Mouse (Mus musculus): ENCODE data around the gene Scamp2. TPM values are rescaled to one million over a fixed set of nuclear protein-coding genes. Genes with fewer than 3 reads are reported as not detected.

The Scamp2 gene
- polyA plus RNA-seq, 1 experiment = 465 TPM

DNA sequence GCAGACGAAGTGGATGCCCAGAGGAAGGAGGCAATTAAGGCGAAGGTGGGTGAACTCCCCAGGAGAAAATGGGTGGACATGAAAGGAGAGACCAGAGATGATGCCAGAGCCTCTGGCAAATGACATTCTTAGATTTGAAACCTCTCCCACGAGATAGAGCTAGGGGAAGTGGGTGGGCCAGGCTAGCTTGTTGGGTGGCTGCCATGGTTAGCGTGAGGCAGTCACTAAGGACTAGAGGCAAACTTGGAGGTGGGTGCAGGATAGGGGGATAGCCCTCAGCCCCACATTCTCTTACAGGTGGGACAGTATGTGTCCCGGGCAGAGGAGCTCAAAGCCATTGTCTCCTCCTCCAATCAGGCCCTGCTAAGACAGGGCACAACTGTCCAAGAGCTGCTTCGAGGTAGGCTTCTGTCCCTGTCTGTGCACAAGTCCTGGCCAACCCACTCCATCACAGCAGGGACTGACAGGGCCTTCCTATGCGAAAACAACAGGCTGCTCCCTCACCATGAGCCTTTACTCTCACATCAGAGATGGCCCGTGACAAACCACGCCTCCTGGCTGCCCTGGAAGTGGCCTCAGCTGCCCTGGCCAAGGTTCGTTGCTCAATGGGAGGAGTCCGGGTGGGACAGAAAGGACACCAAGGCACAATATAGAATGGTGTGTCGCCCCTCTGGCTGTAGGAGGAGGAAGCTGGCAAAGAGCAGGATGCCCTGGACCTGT, 32.9 kb downstream of the Scamp2 start:
- peaks cover 5% of the 10 kb centered on the region for H3K4me1 ChIP-seq (ENCODE audit: control insufficient read depth, insufficient read depth, low read length)
- no peak for TF ChIP-seq CTCF (IDR thresholded peaks at IDR 0.05; ENCODE audit: control insufficient read depth, insufficient read depth, insufficient replicate concordance, low read depth, low read length)
- 0 out of 2 replicates have a peak, but pooled peaks have one; percentile 29 for TF ChIP-seq POLR2A (IDR thresholded peaks at IDR 0.05; ENCODE audit: control insufficient read depth, low read depth, low read length)
- H3K27ac ChIP-seq (ENCODE audit: control insufficient read depth, insufficient read depth, low read depth, low read length) = no peak overlapping the region

GRCm38 (mm10) chr9:57594174-57594509, 33.4 kb downstream of the Scamp2 start:
- Histone ChIP-seq H3K4me3 (ENCODE audit: control insufficient read depth, low read depth, low read length) (no peak overlapping the region), H3K27ac (ENCODE audit: control insufficient read depth, insufficient read depth, low read depth, low read length) (no peak overlapping the region), H3K27me3 (ENCODE audit: control insufficient read depth, insufficient read depth, low read length) (no peaks in the 10 kb centered on the region), H3K36me3 (ENCODE audit: control insufficient read depth, insufficient read depth, low read length) (no peaks in the 10 kb centered on the region), H3K4me1 (ENCODE audit: control insufficient read depth, insufficient read depth, low read length) (peaks cover 2% of the 10 kb centered on the region)
- TF ChIP-seq POLR2A (IDR thresholded peaks at IDR 0.05; ENCODE audit: control insufficient read depth, low read depth, low read length) (no peak), CTCF (IDR thresholded peaks at IDR 0.05; ENCODE audit: control insufficient read depth, insufficient read depth, insufficient replicate concordance, low read depth, low read length) (no peak)

More for the DNA sequence above, 32.9 kb downstream of the Scamp2 start:
- Histone ChIP-seq H3K4me3 (ENCODE audit: control insufficient read depth, low read depth, low read length) (no peak overlapping the region), H3K36me3 (ENCODE audit: control insufficient read depth, insufficient read depth, low read length) (no peaks in the 10 kb centered on the region), H3K27me3 (ENCODE audit: control insufficient read depth, insufficient read depth, low read length) (no peaks in the 10 kb centered on the region)

- Histone ChIP-seq H3K27ac (ENCODE audit: control insufficient read depth, insufficient read depth, low read depth, low read length) (no peak overlapping the region), H3K27me3 (ENCODE audit: control insufficient read depth, insufficient read depth, low read length) (no peaks in the 10 kb centered on the region), H3K4me3 (ENCODE audit: control insufficient read depth, low read depth, low read length) (no peak overlapping the region), H3K4me1 (ENCODE audit: control insufficient read depth, insufficient read depth, low read length) (peaks cover 6% of the 10 kb centered on the region), H3K36me3 (ENCODE audit: control insufficient read depth, insufficient read depth, low read length) (no peaks in the 10 kb centered on the region)
- TF ChIP-seq POLR2A (IDR thresholded peaks at IDR 0.05; ENCODE audit: control insufficient read depth, low read depth, low read length) (no peak), CTCF (IDR thresholded peaks at IDR 0.05; ENCODE audit: control insufficient read depth, insufficient read depth, insufficient replicate concordance, low read depth, low read length) (no peak)
These were observed 36.5 kb downstream of the Scamp2 start for GRCm38 (mm10) chr9:57597265-57597664.

DNA sequence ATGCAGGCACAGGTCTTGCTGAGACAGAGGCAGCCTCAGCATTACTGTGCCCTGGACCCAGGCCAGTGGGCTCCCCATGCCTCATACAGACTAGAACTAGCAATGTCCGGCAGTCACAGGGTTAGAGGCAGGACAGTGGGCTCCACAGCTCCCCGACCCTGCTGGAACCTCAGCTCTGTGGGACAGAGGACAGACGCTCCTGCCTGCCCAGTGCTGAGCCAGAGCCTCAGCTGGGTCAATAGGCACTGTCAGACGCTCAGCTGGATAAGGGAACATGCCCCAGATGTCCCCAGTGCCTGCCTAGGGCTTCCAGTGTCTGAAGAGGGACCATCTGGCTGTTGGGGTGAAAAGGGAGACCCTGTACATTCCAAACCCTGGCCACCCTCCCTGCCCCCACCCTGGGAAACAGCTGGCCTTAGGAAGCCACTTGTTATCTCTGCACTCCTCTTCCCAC, 37.2 kb downstream of the Scamp2 start:
- TF ChIP-seq POLR2A (IDR thresholded peaks at IDR 0.05; ENCODE audit: control insufficient read depth, low read depth, low read length) (no peak), CTCF (IDR thresholded peaks at IDR 0.05; ENCODE audit: control insufficient read depth, insufficient read depth, insufficient replicate concordance, low read depth, low read length) (no peak)
- Histone ChIP-seq H3K27ac (ENCODE audit: control insufficient read depth, insufficient read depth, low read depth, low read length) (no peak overlapping the region), H3K27me3 (ENCODE audit: control insufficient read depth, insufficient read depth, low read length) (no peaks in the 10 kb centered on the region), H3K4me1 (ENCODE audit: control insufficient read depth, insufficient read depth, low read length) (peaks cover 8% of the 10 kb centered on the region), H3K36me3 (ENCODE audit: control insufficient read depth, insufficient read depth, low read length) (no peaks in the 10 kb centered on the region), H3K4me3 (ENCODE audit: control insufficient read depth, low read depth, low read length) (no peak overlapping the region)

GRCm38 (mm10) chr9:57598851-57599563, 38.3 kb downstream of the Scamp2 start:
- Histone ChIP-seq H3K27ac (ENCODE audit: control insufficient read depth, insufficient read depth, low read depth, low read length) (no peak overlapping the region), H3K4me3 (ENCODE audit: control insufficient read depth, low read depth, low read length) (no peak overlapping the region), H3K27me3 (ENCODE audit: control insufficient read depth, insufficient read depth, low read length) (no peaks in the 10 kb centered on the region), H3K4me1 (ENCODE audit: control insufficient read depth, insufficient read depth, low read length) (peaks cover 8% of the 10 kb centered on the region), H3K36me3 (ENCODE audit: control insufficient read depth, insufficient read depth, low read length) (no peaks in the 10 kb centered on the region)
- TF ChIP-seq POLR2A (IDR thresholded peaks at IDR 0.05; ENCODE audit: control insufficient read depth, low read depth, low read length) = no peak
- TF ChIP-seq CTCF (IDR thresholded peaks at IDR 0.05; ENCODE audit: control insufficient read depth, insufficient read depth, insufficient replicate concordance, low read depth, low read length) = no peak

- no peak overlapping the region for H3K27ac ChIP-seq (ENCODE audit: control insufficient read depth, insufficient read depth, low read depth, low read length)
- H3K36me3 ChIP-seq (ENCODE audit: control insufficient read depth, insufficient read depth, low read length) = no peaks in the 10 kb centered on the region
- no peaks in the 10 kb centered on the region for H3K27me3 ChIP-seq (ENCODE audit: control insufficient read depth, insufficient read depth, low read length)
- peaks cover 8% of the 10 kb centered on the region for H3K4me1 ChIP-seq (ENCODE audit: control insufficient read depth, insufficient read depth, low read length)
- no peak overlapping the region for H3K4me3 ChIP-seq (ENCODE audit: control insufficient read depth, low read depth, low read length)
- no peak for TF ChIP-seq CTCF (IDR thresholded peaks at IDR 0.05; ENCODE audit: control insufficient read depth, insufficient read depth, insufficient replicate concordance, low read depth, low read length)
- no peak for TF ChIP-seq POLR2A (IDR thresholded peaks at IDR 0.05; ENCODE audit: control insufficient read depth, low read depth, low read length)
These were observed 40.0 kb downstream of the Scamp2 start for GRCm38 (mm10) chr9:57600620-57601352.

GRCm38 (mm10) chr9:57601353-57601706, 40.6 kb downstream of the Scamp2 start:
- peaks cover 10% of the 10 kb centered on the region for H3K4me1 ChIP-seq (ENCODE audit: control insufficient read depth, insufficient read depth, low read length)
- no peaks in the 10 kb centered on the region for H3K27me3 ChIP-seq (ENCODE audit: control insufficient read depth, insufficient read depth, low read length)
- H3K4me3 ChIP-seq (ENCODE audit: control insufficient read depth, low read depth, low read length) = no peak overlapping the region
- H3K36me3 ChIP-seq (ENCODE audit: control insufficient read depth, insufficient read depth, low read length) = no peaks in the 10 kb centered on the region
- no peak for TF ChIP-seq POLR2A (IDR thresholded peaks at IDR 0.05; ENCODE audit: control insufficient read depth, low read depth, low read length)
- no peak for TF ChIP-seq CTCF (IDR thresholded peaks at IDR 0.05; ENCODE audit: control insufficient read depth, insufficient read depth, insufficient replicate concordance, low read depth, low read length)
- no peak overlapping the region for H3K27ac ChIP-seq (ENCODE audit: control insufficient read depth, insufficient read depth, low read depth, low read length)

All from testis, adult 2 months (tissue).